Mouse (Mus musculus): Measurements from ENCODE around the gene Asna1. TPM values are rescaled to one million over a fixed set of nuclear protein-coding genes. Genes with fewer than 3 reads are reported as not detected.

The Asna1 gene
- total RNA-seq (2021), result 100 to 1,000 TPM; 118 to 122 TPM

DNA sequence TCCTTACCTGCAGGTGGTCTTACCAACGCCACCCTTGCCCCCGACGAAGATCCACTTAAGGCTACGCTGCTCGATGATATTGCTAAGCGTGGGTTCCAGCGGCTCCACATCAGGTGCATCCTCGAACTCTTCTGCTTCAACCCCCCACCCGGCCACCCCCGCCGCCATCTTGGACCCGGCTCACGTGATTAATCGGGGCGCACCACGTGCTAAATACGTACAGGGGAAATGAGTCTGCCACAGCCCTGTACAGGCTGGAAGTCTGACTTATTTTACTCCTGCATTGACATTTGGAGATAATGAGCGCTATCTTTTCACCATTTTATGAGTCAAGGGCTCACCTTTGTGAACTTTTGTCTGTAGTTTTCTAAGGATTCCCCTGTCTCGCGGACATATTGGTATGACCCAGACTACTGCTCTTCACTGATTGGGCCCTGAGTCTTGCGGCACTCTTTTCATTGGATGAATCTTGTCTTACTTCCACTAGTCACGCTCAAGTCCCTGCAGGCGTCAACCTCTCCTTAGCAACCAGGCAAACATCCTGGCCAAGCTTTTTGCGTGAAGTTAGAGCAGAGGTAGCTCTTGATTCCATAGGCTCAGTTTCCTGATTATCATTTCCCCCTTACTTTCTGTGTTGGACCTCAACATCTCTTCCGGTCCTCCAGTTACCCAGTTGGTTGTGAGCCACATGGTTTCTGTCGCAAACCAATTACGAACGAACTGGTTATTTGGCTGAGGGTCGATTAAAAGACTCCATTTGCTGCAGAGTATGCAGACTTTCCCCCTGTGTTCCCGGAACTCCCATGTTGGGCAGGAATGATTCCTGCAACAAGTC is at the start of gene Asna1:
Gene Asna1, minus strand, starts transcription at position 184 of the 835 bp plus-strand sequence.
- intact Hi-C loops (cut with DNase I), result loop anchor here (2.0 kb wide), 1 partner anchor 51 kb away; no protein-coding TSS in a partner anchor
- peak; percentile 86 to 94 for DNase-seq (ENCODE audit: low spot score in 2 of 2)

DNA sequence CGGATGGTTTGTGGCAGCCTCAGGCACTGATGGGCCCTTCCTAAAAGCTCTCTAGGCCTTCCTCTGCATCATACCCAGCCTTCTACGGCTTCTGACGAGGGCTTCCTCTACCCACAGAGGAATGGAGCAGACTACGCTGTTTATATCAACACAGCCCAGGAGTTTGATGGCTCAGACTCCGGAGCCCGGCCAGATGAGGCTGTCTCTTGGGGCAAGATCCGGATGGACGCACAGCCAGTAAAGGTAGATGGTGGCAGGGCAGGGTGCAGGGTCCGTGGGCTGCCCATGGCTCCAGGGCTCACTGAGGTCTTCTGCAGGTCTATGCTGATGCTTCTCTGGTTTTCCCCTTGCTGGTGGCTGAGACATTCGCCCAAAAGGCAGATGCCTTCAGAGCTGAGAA is 49.5 kb upstream of the Asna1 start:
- intact Hi-C loops (cut with DNase I), result no loop called here
- no peak for DNase-seq (ENCODE audit: low spot score in 2 of 2)

- intact Hi-C loops (cut with DNase I), result no loop called here
- DNase-seq (ENCODE audit: low spot score in 2 of 2), result no peak
These were observed 49.1 kb upstream of the Asna1 start for GRCm38 (mm10) chr8:85074167-85074566.

GRCm38 (mm10) chr8:85073041-85073612 is 48.0 kb upstream of the Asna1 start:
- intact Hi-C loops (cut with DNase I), result no loop called here
- no peak for DNase-seq (ENCODE audit: low spot score in 2 of 2)

DNA sequence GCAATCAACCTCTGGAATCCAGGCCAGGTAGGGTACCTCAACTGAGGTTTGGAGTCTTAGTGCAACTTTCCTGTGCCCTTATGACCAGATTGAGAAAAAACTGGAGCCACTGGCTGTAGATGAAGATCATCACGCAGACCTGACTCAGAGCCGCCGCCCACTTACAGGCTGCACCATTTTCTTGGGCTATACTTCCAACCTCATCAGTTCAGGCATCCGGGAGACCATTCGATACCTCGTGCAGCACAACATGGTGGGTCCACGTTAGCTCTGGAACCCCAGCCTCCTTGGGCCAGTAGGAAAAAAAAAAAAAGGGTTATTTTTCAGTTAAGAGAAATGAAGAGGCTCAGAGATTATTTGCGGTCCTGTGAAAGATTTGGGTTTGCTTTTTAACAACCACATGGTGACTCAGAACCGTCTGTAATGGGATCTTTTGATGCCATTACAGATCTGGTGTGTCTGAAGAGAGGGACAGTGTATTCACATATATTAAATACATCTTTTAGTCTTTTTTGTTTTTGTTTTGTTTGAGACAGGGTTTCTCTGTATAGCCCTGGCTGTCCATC is 47.4 kb upstream of the Asna1 start:
- intact Hi-C loops (cut with DNase I), result no loop called here
- DNase-seq (ENCODE audit: low spot score in 2 of 2), result peak in 1 of 2 experiments; percentile 57

DNA sequence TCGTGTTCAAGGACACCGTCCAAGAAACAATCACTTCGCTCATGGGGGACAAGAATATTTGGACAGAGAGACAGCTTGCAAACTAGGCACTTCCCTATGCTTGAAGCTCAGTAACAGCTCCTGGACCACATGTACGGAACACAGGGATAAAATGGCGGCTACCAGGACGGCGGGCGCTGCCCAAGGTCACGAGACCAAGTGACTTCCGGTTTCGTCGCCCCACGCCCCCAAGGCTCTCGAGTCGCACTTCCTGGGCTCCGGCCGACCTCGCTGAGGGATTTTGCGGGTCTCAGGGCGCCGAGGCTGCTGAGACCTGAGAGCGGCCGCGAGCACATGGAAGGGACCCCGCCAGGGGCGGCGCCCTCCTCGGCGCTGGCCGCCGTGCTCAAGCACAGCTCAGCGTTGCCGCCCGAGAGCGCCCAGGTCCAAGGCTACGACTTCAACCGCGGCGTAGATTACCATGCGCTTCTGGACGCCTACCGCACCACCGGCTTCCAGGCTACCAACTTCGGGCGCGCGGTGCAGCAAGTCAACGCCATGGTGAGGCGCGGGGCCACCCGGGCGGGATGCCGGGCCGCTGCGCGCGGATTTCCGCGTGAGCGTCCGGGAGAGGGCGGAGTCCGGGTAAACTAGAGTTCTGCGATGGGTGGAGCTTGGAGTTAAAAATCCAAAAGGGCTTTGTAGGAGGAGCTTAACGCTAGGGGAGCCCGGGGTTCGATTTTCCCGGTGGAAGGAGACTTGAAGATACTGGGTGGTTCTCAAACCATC is 46.6 kb upstream of the Asna1 start, which contains the start of gene Dhps:
Gene Dhps, plus strand, starts transcription at position 244 of the 768 bp plus-strand sequence.
- intact Hi-C loops (cut with DNase I), result no loop called here
- peak; percentile 90 to 96 for DNase-seq (ENCODE audit: low spot score in 2 of 2)

GRCm38 (mm10) chr8:85071041-85071440 is 46.0 kb upstream of the Asna1 start:
- intact Hi-C loops (cut with DNase I), result no loop called here
- DNase-seq (ENCODE audit: low spot score in 2 of 2), result no peak

DNA sequence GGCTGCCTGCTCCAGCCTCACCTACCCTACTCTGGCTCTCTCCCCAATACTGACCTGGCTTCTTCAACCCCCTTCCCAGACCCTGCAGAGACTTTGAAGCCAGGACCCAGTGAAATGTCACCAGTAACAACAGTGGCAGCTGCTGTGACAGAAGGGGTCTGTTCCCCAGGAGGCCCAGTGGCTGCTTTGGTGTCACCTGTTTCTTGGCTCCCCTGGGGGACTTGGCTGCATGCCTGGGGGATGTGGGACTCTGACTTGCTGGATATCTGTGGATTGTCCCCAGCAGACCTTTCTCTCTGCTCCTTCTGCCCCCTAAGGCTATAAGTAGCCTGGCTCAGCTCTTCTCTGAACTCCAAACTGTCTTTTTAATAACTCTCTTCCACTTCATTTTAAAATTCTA is 42.9 kb upstream of the Asna1 start, which contains the start of gene Gm5741:
Gene Gm5741, minus strand, starts transcription at position 1 of the 400 bp plus-strand sequence.
- intact Hi-C loops (cut with DNase I), result no loop called here
- no peak for DNase-seq (ENCODE audit: low spot score in 2 of 2)

DNA sequence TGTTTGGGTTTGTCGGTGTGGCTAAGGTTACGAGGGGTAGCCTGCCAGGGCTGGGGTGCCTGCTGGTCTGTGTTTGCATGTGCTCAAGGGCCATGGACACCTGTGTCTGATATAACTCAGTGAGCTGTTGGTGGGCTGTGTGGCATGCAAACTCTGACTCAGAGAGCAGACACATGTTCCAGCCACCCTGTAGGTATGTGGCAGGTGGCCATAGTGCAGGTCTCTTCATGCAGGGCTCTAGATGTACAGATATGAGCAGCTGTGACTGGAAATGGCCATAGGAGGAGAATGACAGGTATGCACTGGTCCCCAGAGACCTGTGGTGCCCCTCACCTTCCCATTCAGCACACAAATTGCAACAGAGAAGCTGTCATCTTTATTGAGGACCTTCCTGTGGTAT is 42.1 kb upstream of the Asna1 start:
- no peak for DNase-seq (ENCODE audit: low spot score in 2 of 2)
- intact Hi-C loops (cut with DNase I), result no loop called here

- no peak for DNase-seq (ENCODE audit: low spot score in 2 of 2)
- intact Hi-C loops (cut with DNase I), result no loop called here
These were observed 40.1 kb upstream of the Asna1 start for GRCm38 (mm10) chr8:85065213-85065612.

- DNase-seq (ENCODE audit: low spot score in 2 of 2), result no peak
- intact Hi-C loops (cut with DNase I), result no loop called here
These were observed 37.5 kb upstream of the Asna1 start for GRCm38 (mm10) chr8:85062603-85063002.

- intact Hi-C loops (cut with DNase I), result no loop called here
- DNase-seq (ENCODE audit: low spot score in 2 of 2), result peak; percentile 93 to 96
These were observed 35.0 kb upstream of the Asna1 start, which contains the start of gene Fbxw9 for GRCm38 (mm10) chr8:85059879-85060616. TSS of gene Fbxw9 (plus strand) at chr8:85060055.

- intact Hi-C loops (cut with DNase I), result no loop called here
These were observed 32.3 kb upstream of the Asna1 start for GRCm38 (mm10) chr8:85057367-85057766.

GRCm38 (mm10) chr8:85043619-85044018 is 18.5 kb upstream of the Asna1 start:
- intact Hi-C loops (cut with DNase I), result no loop called here
- DNase-seq (ENCODE audit: low spot score in 2 of 2), result no peak

More at GRCm38 (mm10) chr8:85057367-85057766, 32.3 kb upstream of the Asna1 start:
- no peak for DNase-seq (ENCODE audit: low spot score in 2 of 2)

GRCm38 (mm10) chr8:85037681-85038531 is 12.8 kb upstream of the Asna1 start:
- intact Hi-C loops (cut with DNase I), result no loop called here
- peak; percentile 61 to 75 for DNase-seq (ENCODE audit: low spot score in 2 of 2)

DNA sequence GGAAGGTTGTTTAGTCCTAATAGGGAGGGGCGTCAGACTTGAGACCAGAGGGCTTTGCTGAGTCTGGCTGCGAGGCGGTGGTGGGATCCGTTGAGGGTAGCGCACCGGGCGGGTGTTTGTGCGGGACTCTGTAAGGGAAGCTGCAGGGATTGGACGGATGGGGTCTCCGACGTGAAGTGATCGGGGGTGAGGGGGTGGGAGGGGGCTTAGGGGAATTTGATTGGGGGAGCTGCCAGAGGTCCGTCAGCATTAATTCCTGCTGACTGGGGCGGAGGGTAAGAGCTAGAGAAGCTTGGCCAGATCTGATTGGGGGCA is 12.2 kb upstream of the Asna1 start:
- no peak for DNase-seq (ENCODE audit: low spot score in 2 of 2)

GRCm38 (mm10) chr8:85036718-85037365 is 11.8 kb upstream of the Asna1 start, which contains the start of gene Tnpo2:
TSS of gene Tnpo2 (plus strand) at chr8:85036915.
- peak; percentile 92 to 97 for DNase-seq (ENCODE audit: low spot score in 2 of 2)
- intact Hi-C loops (cut with DNase I), result no loop called here

More for the DNA sequence above, 12.2 kb upstream of the Asna1 start:
- intact Hi-C loops (cut with DNase I), result no loop called here

GRCm38 (mm10) chr8:85036381-85036717 is 11.3 kb upstream of the Asna1 start:
- intact Hi-C loops (cut with DNase I), result no loop called here
- DNase-seq (ENCODE audit: low spot score in 2 of 2), result no peak
